Mouse (Mus musculus): ENCODE measurements around the gene Irf2bpl. TPM values are rescaled to one million over a fixed set of nuclear protein-coding genes. Genes with fewer than 3 reads are reported as not detected.

Irf2bpl gene
- total and polyA plus RNA-seq, 3 experiments, result 8.4 to 18.8 (median 11.0) TPM

DNA sequence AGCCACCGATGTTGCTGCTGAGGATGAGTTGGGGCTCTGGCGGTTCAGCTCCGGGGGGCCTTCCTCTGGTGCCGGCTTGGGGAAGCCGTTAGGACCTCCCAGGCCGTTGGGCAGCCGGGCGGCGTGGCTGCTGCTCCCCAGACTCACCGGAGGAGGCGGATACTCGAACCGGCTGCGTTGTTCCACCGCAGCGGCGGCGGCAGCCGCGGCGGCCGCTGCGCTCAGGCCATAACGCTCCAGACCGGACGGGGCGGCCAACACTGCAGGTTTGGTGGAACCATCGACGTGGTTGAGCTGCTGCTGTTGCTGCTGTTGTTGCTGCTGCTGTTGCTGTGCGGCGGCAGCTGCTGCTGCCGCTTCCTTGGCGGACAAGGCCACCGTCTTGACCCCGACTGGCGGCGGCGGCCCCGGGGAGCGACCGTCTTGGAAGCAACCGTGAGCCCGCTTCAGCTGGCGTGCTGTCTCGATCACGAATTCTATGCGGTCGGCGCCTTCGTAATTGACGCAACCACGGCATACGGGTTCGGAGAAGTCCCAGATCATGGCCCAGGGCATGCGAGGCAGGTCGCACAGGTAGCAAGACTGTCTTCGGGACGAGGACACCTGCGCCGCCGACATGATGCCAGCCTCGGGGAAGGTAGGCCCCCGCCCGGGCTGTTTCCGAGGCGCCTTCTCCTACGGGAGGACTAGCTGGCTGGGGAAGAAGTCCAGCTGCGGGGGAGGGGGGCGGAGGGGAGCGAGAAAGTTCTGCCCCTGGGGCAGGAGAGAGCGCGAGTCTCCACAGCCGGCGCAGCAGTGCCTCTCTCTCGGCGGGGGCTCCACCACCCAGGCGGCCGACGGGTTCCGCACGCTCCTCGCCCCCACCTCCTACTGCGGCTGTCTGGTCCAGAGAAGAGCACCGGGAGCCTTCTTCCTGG lies 1.1 kb downstream of the Irf2bpl start:
- Histone ChIP-seq H3K27me3 (ENCODE audit: insufficient read depth, low read length) (peaks cover 40% of the 10 kb centered on the region), H3K36me3 (replicated peaks) (peaks cover 19% of the 10 kb centered on the region), H3K4me1 (ENCODE audit: insufficient read depth, low read depth, low read length) (peaks cover 60% of the 10 kb centered on the region), H3K9me3 (replicated peaks) (peaks cover 21% of the 10 kb centered on the region), H3K4me3 (ENCODE audit: low read depth, low read length) (peak overlapping the region; percentile 85)
- peak; percentile 64 for DNase-seq (ENCODE audit: low spot score)
- ATAC-seq (ENCODE audit: extremely low read depth, insufficient number of reproducible peaks, low FRiP score, poor library complexity, severe bottlenecking), result no peak
- TF ChIP-seq POLR2AphosphoS5 (IDR thresholded peaks at IDR 0.05; ENCODE audit: insufficient replicate concordance, low read depth, low read length) (no peak), GATA2 (IDR thresholded peaks at IDR 0.05; ENCODE audit: borderline replicate concordance, low read depth, low read length) (no peak), TAL1 (conservative IDR thresholded peaks at IDR 0.05; ENCODE audit: low read depth, low read length) (no peak), CTCF (IDR thresholded peaks at IDR 0.05; ENCODE audit: low read depth, low read length) (no peak), GATA1 (IDR thresholded peaks at IDR 0.05; ENCODE audit: borderline replicate concordance, low read length) (no peak)

DNA sequence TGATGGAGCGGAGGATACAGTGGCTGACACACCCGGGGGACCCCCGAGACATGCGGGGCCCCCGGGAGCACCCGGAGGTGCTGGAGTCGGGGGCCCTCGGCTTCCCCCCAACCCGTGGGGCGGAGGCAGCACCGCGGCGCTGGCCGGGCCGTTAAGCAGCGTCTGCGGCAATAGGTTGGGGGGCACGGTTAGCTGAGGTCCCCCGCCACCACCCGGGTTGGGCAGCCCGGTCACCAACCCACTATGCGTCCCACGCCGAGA lies 1.6 kb downstream of the Irf2bpl start:
- H3K4me3 ChIP-seq (ENCODE audit: low read depth, low read length), result peak overlapping the region; percentile 85; the same call in 1 of the 2 replicates
- peaks cover 40% of the 10 kb centered on the region for H3K27me3 ChIP-seq (ENCODE audit: insufficient read depth, low read length)
- DNase-seq (ENCODE audit: low spot score) (no peak), ATAC-seq (ENCODE audit: extremely low read depth, insufficient number of reproducible peaks, low FRiP score, poor library complexity, severe bottlenecking) (no peak)
- H3K4me1 ChIP-seq (ENCODE audit: insufficient read depth, low read depth, low read length), result peaks cover 55% of the 10 kb centered on the region
- H3K9me3 ChIP-seq (replicated peaks), result peaks cover 21% of the 10 kb centered on the region
- peaks cover 19% of the 10 kb centered on the region for H3K36me3 ChIP-seq (replicated peaks)
- TF ChIP-seq CTCF (IDR thresholded peaks at IDR 0.05; ENCODE audit: low read depth, low read length) (no peak), TAL1 (conservative IDR thresholded peaks at IDR 0.05; ENCODE audit: low read depth, low read length) (no peak), POLR2AphosphoS5 (IDR thresholded peaks at IDR 0.05; ENCODE audit: insufficient replicate concordance, low read depth, low read length) (no peak), GATA1 (IDR thresholded peaks at IDR 0.05; ENCODE audit: borderline replicate concordance, low read length) (no peak)

DNA sequence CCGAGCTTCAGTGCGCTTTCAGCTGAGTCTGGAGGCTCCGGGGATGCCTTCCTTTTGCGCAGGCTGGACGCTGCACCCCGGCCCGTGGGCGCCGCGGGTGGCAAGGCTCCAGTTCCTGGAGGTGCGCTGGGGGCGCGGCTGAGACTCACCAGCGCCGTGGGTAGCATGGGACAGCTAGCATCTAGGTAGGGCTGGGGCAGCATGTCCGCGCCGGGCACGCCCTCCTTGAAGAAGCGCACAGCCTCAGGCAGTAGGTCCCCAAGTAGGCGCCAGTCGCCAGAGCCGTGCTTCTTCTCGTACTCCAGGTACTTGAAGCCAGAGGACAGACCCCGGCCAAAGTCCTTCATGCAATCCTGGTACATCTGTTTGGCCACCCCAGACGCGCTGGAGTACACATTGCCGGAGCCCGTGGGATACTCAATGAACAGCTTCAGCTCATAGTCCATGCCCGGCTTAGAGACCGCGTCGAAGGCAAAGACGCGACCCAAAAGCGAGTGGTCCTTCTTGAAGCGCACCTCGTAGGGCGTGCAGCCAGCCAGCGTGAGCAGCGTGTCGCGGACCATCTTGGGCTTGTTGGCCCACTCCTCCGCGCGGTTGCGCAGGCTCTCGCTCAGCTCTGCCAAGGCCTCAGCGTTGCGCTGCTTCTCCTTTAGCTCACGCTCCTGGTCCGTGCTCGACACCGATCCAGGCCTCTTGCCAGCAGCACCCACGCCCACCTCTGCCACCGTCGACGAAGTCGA lies 2.1 kb downstream of the Irf2bpl start:
- H3K27me3 ChIP-seq (ENCODE audit: insufficient read depth, low read length), result peaks cover 40% of the 10 kb centered on the region
- no peak for DNase-seq (ENCODE audit: low spot score)

DNA sequence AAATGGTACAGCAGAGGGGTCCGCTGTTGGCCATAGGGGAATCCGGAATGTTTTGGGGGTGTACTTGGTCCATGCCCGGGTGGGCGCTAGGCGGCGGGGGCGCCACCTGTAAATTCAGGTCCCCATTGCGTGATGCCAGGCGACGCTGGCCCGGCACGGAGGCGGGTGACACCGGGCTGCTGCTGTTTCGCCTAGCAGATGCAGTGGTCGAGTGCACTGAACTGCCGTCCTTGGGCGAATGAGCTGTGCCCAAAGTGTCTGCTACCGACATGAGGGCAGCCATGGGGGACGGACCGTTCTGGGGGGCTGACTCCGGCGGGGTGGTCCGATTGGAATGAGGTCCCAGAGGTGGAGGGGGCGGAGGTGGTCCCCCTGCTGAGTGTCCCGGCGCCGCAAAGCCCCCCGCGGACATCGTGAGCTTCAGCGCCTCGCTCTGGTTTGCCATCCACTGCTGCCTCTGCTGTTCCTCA lies 2.8 kb downstream of the Irf2bpl start:
- ATAC-seq (ENCODE audit: extremely low read depth, insufficient number of reproducible peaks, low FRiP score, poor library complexity, severe bottlenecking), result no peak
- Histone ChIP-seq H3K27me3 (ENCODE audit: insufficient read depth, low read length) (peaks cover 45% of the 10 kb centered on the region), H3K9me3 (replicated peaks) (peaks cover 21% of the 10 kb centered on the region), H3K4me3 (ENCODE audit: low read depth, low read length) (peak overlapping the region; percentile 21; the same call in 1 of the 2 replicates), H3K4me1 (ENCODE audit: insufficient read depth, low read depth, low read length) (peaks cover 45% of the 10 kb centered on the region), H3K36me3 (replicated peaks) (peaks cover 19% of the 10 kb centered on the region)
- TF ChIP-seq GATA1 (IDR thresholded peaks at IDR 0.05; ENCODE audit: borderline replicate concordance, low read length) (no peak), POLR2AphosphoS5 (IDR thresholded peaks at IDR 0.05; ENCODE audit: insufficient replicate concordance, low read depth, low read length) (no peak), GATA2 (IDR thresholded peaks at IDR 0.05; ENCODE audit: borderline replicate concordance, low read depth, low read length) (no peak), CTCF (IDR thresholded peaks at IDR 0.05; ENCODE audit: low read depth, low read length) (no peak), TAL1 (conservative IDR thresholded peaks at IDR 0.05; ENCODE audit: low read depth, low read length) (no peak)
- no peak for DNase-seq (ENCODE audit: low spot score)

More for the DNA sequence above, 2.1 kb downstream of the Irf2bpl start:
- Histone ChIP-seq H3K4me1 (ENCODE audit: insufficient read depth, low read depth, low read length) (peaks cover 50% of the 10 kb centered on the region), H3K4me3 (ENCODE audit: low read depth, low read length) (peak overlapping the region; percentile 85; the same call in 1 of the 2 replicates), H3K9me3 (replicated peaks) (peaks cover 21% of the 10 kb centered on the region), H3K36me3 (replicated peaks) (peaks cover 19% of the 10 kb centered on the region)
- ATAC-seq (ENCODE audit: extremely low read depth, insufficient number of reproducible peaks, low FRiP score, poor library complexity, severe bottlenecking), result no peak
- TF ChIP-seq GATA2 (IDR thresholded peaks at IDR 0.05; ENCODE audit: borderline replicate concordance, low read depth, low read length) (no peak), POLR2AphosphoS5 (IDR thresholded peaks at IDR 0.05; ENCODE audit: insufficient replicate concordance, low read depth, low read length) (no peak), TAL1 (conservative IDR thresholded peaks at IDR 0.05; ENCODE audit: low read depth, low read length) (no peak), GATA1 (IDR thresholded peaks at IDR 0.05; ENCODE audit: borderline replicate concordance, low read length) (no peak), CTCF (IDR thresholded peaks at IDR 0.05; ENCODE audit: low read depth, low read length) (no peak)

DNA sequence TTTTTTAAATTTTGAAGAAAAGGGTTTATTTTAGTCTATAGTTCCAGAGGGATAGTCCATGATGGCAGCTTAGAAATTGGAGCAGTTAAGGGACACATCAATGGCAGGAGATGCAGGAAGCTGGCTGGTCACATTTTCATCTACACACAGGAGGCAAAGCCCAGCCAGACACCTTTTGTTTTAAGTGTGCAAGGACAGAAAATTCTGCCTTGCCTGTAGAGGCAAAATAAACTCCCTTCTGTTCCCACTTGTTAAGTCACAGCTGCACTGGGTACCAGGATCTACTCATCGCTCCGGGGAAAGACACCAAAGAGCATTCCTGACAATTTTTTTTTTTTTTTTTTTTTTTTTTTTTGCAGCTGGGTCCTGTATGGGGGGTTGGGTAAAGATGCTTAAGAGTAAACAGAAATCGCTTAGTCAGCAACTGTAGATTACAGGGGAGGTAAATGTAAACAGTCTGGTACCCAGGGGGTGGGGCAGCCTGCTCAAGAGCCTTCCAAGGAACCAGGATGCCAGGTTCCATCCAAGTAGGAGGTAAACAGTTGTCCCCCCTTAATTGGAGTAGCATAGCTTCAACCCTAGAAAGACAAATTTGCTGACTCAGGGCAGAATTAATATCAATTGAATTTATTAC lies 4.4 kb downstream of the Irf2bpl start:
- no peak for ATAC-seq (ENCODE audit: extremely low read depth, insufficient number of reproducible peaks, low FRiP score, poor library complexity, severe bottlenecking)
- H3K36me3 ChIP-seq (replicated peaks), result peaks cover 19% of the 10 kb centered on the region
- H3K4me1 ChIP-seq (ENCODE audit: insufficient read depth, low read depth, low read length), result peaks cover 35% of the 10 kb centered on the region
- DNase-seq (ENCODE audit: low spot score), result no peak
- peaks cover 60% of the 10 kb centered on the region for H3K27me3 ChIP-seq (ENCODE audit: insufficient read depth, low read length)
- H3K4me3 ChIP-seq (ENCODE audit: low read depth, low read length), result no peak overlapping the region
- H3K9me3 ChIP-seq (replicated peaks), result peaks cover 21% of the 10 kb centered on the region
- no peak for TF ChIP-seq CTCF (IDR thresholded peaks at IDR 0.05; ENCODE audit: low read depth, low read length)
- TF ChIP-seq GATA1 (IDR thresholded peaks at IDR 0.05; ENCODE audit: borderline replicate concordance, low read length), result no peak
- no peak for TF ChIP-seq GATA2 (IDR thresholded peaks at IDR 0.05; ENCODE audit: borderline replicate concordance, low read depth, low read length)
- no peak for TF ChIP-seq TAL1 (conservative IDR thresholded peaks at IDR 0.05; ENCODE audit: low read depth, low read length)
- no peak for TF ChIP-seq POLR2AphosphoS5 (IDR thresholded peaks at IDR 0.05; ENCODE audit: insufficient replicate concordance, low read depth, low read length)

All from G1E (cell line).